Mouse (Mus musculus) thymus, adult 2 months (tissue): ENCODE results near the gene Ly6g6c.

Experiments
- CTCF ChIP-seq: fragments of 200-500 bp; IDR thresholded peaks from 2 replicates; pipeline ENCODE4 v1.5.1; 2012; ENCODE audit warnings: mild to moderate bottlenecking, control low read depth, low read length, moderate library complexity, borderline replicate concordance; ENCODE audit not compliant: control insufficient read depth, poor library complexity, insufficient read depth; ENCODE audit errors: extremely low read depth
- POLR2A ChIP-seq: fragments of 200-500 bp; IDR thresholded peaks from 2 replicates; pipeline ENCODE4 v1.6.1; 2012; ENCODE audit warnings: mild to moderate bottlenecking, low read length, control low read depth, moderate library complexity; ENCODE audit not compliant: control insufficient read depth, poor library complexity, insufficient read depth; ENCODE audit errors: extremely low read depth

DNA sequence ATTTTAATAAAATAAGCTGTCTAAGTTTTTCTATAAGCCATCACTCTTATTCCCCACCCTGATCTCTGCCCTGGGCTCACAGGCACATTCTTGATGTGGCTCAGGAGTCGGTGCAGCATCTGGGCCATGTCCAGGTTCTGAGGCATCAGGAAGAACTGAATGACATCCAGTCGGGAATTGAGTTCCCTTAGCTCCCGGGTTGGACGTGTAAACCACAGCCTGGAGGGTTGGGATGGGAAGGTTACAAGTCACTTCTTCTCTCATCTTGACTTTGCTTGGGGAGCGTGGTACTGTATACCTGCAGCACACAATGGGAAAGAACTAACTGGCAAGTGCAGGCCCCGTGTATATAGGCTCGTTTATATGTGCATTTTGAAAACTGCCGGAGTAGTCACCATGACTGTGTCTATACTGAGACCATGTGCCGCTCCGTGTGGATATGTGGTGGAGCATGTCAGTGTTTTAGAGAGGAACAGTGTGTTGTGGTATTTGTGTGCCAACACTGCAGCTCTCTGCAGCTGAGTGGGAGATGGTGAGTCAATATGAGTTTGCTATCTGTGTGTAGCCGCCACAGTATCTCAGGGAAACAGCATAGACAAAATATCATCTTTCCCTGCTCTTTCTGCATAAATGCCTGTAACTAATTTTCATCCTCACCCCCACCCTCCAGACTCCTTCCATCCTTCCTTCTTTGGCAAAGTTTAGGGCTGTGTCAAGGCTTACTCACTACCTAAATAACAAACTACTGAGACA is 25.9 kb upstream of the Ly6g6c start:
- no peak for TF ChIP-seq CTCF
- TF ChIP-seq POLR2A, result no peak
